Mouse (Mus musculus) small intestine, adult 2 months (tissue): ENCODE data around the gene Zbed4.

Experiments
- CTCF ChIP-seq: fragments of 200-500 bp; IDR thresholded peaks from 2 replicates; pipeline ENCODE4 v1.5.1; 2012; ENCODE audit warnings: low read depth, mild to moderate bottlenecking, control low read depth, inconsistent platforms, low read length, moderate library complexity, mixed read lengths; ENCODE audit not compliant: insufficient replicate concordance, insufficient read length; ENCODE audit errors: extremely low read depth
- POLR2A ChIP-seq: fragments of 200-500 bp; IDR thresholded peaks from 2 replicates; pipeline ENCODE4 v1.6.1; 2012; ENCODE audit warnings: low read depth, mild to moderate bottlenecking, control low read depth, inconsistent platforms, low read length, moderate library complexity

- no peak for TF ChIP-seq CTCF
- TF ChIP-seq POLR2A = no peak
These were observed 49.5 kb downstream of the Zbed4 start for GRCm38 (mm10) chr15:88800921-88801354.
